Mouse (Mus musculus): Measurements from ENCODE around the gene Serpina3g.

- TF ChIP-seq CTCF (IDR thresholded peaks at IDR 0.05; ENCODE audit: low read depth), result no peak
- no peak for TF ChIP-seq EP300 (IDR thresholded peaks at IDR 0.05; ENCODE audit: low read depth)
Observed at GRCm38 (mm10) chr12:104221616-104222015, 14.4 kb upstream of the Serpina3g start.
